Mouse (Mus musculus) lung, embryonic 16.5 days (tissue): ENCODE data around the gene Coq10b. TPM values are rescaled to one million over a fixed set of nuclear protein-coding genes. Genes with fewer than 3 reads are reported as not detected.
A peak's percentile ranks its signal among the peaks of the same experiment; 100 is the strongest.

Experiments used
- ATAC-seq: fragments of 200-750 bp; cut with Nextera tagmentation; 2 replicates; pipeline ENCODE4 v1.8.0; 2017; ENCODE audit warnings: low read depth, mild to moderate bottlenecking, moderate library complexity
- H3K27ac ChIP-seq: fragments of 300-500 bp; sonication (generic); 2 replicates; pipeline ENCODE4 v1.5.1; 2014; ENCODE audit warnings: mild to moderate bottlenecking, control low read depth, low read length
- H3K27me3 ChIP-seq: fragments of 300-500 bp; sonication (generic); 2 replicates; pipeline ENCODE4 v1.6.1; 2014; ENCODE audit warnings: low read depth, low read length, mixed read lengths; ENCODE audit not compliant: control insufficient read depth, insufficient read depth
- H3K36me3 ChIP-seq: fragments of 300-500 bp; sonication (generic); 2 replicates; pipeline ENCODE4 v1.6.1; 2014; ENCODE audit warnings: low read length; ENCODE audit not compliant: control insufficient read depth, insufficient read depth
- H3K4me1 ChIP-seq: fragments of 300-500 bp; sonication (generic); replicated peaks from 2 replicates; pipeline ENCODE4 v1.6.1; 2014; ENCODE audit warnings: low read length, mixed read lengths; ENCODE audit not compliant: control insufficient read depth, insufficient read depth
- H3K4me2 ChIP-seq: fragments of 300-500 bp; sonication (generic); 2 replicates; pipeline ENCODE4 v1.6.1; 2014; ENCODE audit warnings: low read depth, low read length, control low read depth
- H3K4me3 ChIP-seq: fragments of 300-500 bp; sonication (generic); 2 replicates; pipeline ENCODE4 v1.5.1; 2014; ENCODE audit warnings: mild to moderate bottlenecking, low read length, control low read depth
- H3K9ac ChIP-seq: fragments of 300-500 bp; sonication (generic); 2 replicates; pipeline ENCODE4 v1.6.1; 2014; ENCODE audit warnings: low read length, control low read depth
- H3K9me3 ChIP-seq: fragments of 300-500 bp; sonication (generic); 2 replicates; pipeline ENCODE4 v1.6.1; 2016; ENCODE audit warnings: low read length; ENCODE audit not compliant: control insufficient read depth
- WGBS: fragments of 180-500 bp; shearing (Covaris S2); extraction: QIAGEN DNeasy Blood & Tissue Kit; methylation state at CpG from one replicate; pipeline ENCODE4 v1.1.7; 2014; 5-methylcytosine and 5-hydroxymethylcytosine counted together
- polyA plus RNA-seq: library from polyadenylated mRNA; unstranded; fragments of >200 nt; fragmentation: Nextera tagmentation; extraction: Ambion mirVana; gene quantifications from 2 replicates; pipeline ENCODE4 v1.2.1, GENCODE M21; 2015

Coq10b gene
- polyA plus RNA-seq, 1 experiment from 2014 or later = 18.0 TPM

DNA sequence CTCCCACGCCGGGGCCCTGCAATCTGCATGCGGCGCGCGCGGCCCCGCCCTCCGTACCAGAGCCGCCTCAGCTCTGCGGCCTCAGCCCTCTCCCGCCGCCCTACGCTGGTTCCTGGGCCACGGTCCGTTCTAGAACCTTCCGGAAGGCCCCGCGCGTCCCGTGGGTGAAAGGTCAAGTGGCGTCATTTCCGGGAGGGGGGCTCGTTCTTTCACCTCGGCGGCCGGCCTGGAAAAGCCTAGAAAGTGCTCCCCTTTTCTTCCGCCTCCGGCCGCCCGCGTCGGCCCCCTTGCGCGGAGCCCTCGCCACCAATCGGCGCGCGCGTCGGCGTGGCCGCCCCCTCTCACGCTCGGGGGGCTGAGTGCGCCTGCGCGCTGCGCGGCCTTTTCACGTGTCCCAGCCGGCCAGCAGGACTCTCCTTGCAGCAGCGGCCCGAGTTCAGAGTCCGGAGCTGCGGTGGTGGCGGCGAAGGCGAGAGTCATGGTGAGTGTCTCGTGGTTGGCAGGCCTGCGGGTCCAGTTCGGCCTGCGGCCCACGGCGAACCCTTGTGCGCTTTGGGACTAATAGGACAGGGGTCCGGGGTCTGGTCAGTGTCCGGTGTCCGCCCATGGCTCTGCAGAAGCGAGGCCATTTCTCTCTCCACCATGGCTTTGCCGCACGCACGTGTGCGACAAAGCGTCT, 35.5 kb downstream of the Coq10b start, which contains the start of the genes Hspe1 and Hspd1:
TSS of gene Hspe1 (plus strand) at position 201 of the 679 bp plus-strand sequence.
TSS of gene Hspd1 (minus strand) at position 312 of the 679 bp plus-strand sequence.
- under 1% methylated on average over 66 of the region's 76 CpGs for WGBS
- peak within 1 kb of the TSS; percentile 96 for H3K9ac ChIP-seq
- H3K4me3 ChIP-seq = peak within 1 kb of the TSS; percentile 99
- H3K9me3 ChIP-seq = no peaks in the 10 kb centered on the region
- no peaks in the 10 kb centered on the region for H3K27me3 ChIP-seq
- peaks cover 25% of the 10 kb centered on the region for H3K4me1 ChIP-seq
- ATAC-seq = peak; percentile 96
- H3K4me2 ChIP-seq = peak within 1 kb of the TSS; percentile 87
- H3K36me3 ChIP-seq = peaks cover 19% of the 10 kb centered on the region
- H3K27ac ChIP-seq = peak within 1 kb of the TSS; percentile 97

DNA sequence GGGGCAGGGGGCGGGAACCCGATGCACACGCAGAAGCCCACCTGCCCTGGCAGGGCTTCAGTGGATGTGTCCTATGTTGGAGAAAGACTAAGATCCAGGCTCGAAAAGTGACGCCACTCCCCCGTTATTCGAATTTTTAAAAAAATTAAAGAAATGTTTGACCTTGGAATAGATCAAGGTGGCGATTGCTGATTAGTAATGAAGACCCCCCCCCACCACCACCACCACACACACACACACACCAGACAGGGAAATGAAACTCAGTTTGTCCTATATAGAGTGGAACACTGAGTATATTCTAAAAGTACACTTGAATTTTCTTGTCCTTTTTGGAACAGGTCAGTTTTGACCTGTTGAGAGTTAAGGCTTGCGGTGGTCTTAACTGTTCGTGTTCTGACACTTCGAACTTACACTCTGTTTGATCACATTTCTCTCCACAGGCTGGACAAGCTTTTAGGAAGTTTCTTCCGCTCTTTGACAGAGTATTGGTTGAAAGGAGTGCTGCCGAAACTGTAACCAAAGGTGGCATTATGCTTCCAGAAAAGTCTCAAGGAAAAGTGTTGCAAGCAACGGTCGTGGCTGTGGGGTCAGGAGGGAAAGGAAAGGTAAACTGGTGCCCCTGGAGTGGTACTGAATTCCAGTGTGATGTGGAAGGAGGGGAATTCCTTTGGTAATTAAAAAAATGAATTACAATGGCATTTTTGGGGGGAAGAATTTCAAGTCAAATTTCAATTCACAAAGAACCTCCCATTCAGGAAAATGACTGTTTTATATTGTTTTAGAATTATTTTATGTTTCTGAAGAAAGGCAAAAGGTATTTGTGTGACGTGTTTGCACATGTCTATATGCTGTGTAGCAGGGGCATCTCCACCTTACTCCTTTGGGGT, 36.3 kb downstream of the Coq10b start:
- ATAC-seq = no peak
- H3K27me3 ChIP-seq = no peaks in the 10 kb centered on the region
- H3K36me3 ChIP-seq = peaks cover 12% of the 10 kb centered on the region
- H3K4me2 ChIP-seq = peak overlapping the region; percentile 87
- H3K27ac ChIP-seq = peak overlapping the region; percentile 97
- no peaks in the 10 kb centered on the region for H3K9me3 ChIP-seq
- 4% methylated on average over 16 of the region's 16 CpGs for WGBS
- peak overlapping the region; percentile 99 for H3K4me3 ChIP-seq
- H3K4me1 ChIP-seq = peaks cover 25% of the 10 kb centered on the region
- H3K9ac ChIP-seq = peak overlapping the region; percentile 96

DNA sequence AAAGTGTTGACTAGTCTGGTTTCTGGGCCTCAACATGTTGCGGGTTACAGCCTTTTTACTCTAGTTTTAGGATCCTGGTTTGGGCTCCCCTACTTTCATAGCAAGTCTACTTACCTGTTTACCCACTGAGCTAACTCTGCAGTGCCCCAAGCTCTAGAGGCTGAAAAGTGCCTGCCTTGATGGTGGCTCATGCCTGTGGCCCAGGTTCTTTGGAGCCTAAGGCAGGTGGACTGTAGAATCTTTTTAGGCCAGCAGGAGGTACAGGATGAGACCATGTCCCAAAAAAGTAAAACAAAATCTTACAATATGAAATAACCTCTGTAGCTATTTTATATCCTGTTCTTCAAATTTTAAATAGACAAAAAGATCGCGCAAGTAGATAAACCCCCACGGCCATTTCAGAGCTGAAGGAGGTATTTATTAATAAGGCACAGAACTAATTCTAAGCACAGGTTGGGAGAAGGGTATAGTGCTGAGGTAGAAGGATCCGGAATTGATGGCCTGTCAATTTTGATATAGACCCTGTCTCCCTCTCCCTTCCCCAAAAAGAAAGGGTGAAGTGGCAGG, 37.0 kb downstream of the Coq10b start:
- ATAC-seq = no peak
- peak overlapping the region; percentile 25; the same call in 1 of the 2 replicates for H3K9ac ChIP-seq
- peak overlapping the region; percentile 87 for H3K4me2 ChIP-seq
- no peaks in the 10 kb centered on the region for H3K9me3 ChIP-seq
- H3K27ac ChIP-seq = peak overlapping the region; percentile 31; the same call in 1 of the 2 replicates
- H3K4me1 ChIP-seq = peaks cover 23% of the 10 kb centered on the region
- H3K27me3 ChIP-seq = no peaks in the 10 kb centered on the region
- peaks cover 9% of the 10 kb centered on the region for H3K36me3 ChIP-seq
- 70% methylated on average over 5 of the region's 5 CpGs for WGBS
- H3K4me3 ChIP-seq = peak overlapping the region; percentile 99

DNA sequence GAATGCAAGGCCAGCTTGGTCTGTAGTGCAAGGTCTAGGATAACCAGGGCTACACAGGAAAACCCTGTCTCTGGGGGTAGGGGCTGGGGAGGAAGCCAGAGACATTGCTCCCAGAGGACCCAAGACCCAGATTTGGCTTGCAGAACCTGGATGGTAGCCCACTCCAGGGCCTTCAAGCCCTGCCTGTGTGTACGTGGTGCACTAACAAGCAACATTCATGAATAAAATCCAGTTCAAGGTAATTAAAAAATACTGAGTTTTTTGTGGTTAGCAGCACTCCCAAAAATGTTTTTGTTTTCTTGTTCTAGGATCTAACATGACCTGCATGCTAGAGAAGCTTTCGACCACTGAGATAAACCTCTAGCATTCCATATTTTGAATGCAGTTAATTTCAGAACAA, 39.5 kb downstream of the Coq10b start:
- Histone ChIP-seq H3K9me3 (no peaks in the 10 kb centered on the region), H3K27ac (no peak overlapping the region), H3K36me3 (peaks cover 9% of the 10 kb centered on the region), H3K4me3 (no peak overlapping the region), H3K9ac (no peak overlapping the region), H3K27me3 (no peaks in the 10 kb centered on the region), H3K4me1 (peaks cover 12% of the 10 kb centered on the region), H3K4me2 (no peak overlapping the region)
- no peak for ATAC-seq
- WGBS = 84% methylated on average over 2 of the region's 2 CpGs

DNA sequence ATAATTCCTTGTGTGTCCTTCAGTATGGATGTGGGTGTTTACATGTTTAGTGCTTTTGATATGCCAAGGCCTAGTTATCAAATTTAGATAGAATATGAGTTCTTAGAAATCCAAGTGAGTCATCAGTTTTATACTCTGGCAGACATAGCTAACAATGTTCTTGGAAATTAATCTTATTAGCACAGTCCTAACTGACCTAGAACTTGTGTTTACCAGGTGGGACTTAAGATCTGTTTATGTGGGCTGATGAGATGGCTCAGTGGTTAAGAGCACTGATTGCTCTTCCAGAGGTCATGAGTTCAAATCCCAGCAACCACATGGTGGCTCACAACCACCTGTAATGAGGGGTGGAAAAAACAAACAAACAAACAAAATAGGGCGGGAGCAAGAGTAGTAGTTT, 39.9 kb downstream of the Coq10b start:
- ATAC-seq = no peak
- Histone ChIP-seq H3K27me3 (no peaks in the 10 kb centered on the region), H3K4me2 (no peak overlapping the region), H3K27ac (no peak overlapping the region), H3K4me1 (peaks cover 12% of the 10 kb centered on the region), H3K4me3 (no peak overlapping the region), H3K9me3 (no peaks in the 10 kb centered on the region), H3K36me3 (peaks cover 9% of the 10 kb centered on the region), H3K9ac (no peak overlapping the region)
- 63% methylated on average over 1 of the region's 1 CpGs for WGBS

DNA sequence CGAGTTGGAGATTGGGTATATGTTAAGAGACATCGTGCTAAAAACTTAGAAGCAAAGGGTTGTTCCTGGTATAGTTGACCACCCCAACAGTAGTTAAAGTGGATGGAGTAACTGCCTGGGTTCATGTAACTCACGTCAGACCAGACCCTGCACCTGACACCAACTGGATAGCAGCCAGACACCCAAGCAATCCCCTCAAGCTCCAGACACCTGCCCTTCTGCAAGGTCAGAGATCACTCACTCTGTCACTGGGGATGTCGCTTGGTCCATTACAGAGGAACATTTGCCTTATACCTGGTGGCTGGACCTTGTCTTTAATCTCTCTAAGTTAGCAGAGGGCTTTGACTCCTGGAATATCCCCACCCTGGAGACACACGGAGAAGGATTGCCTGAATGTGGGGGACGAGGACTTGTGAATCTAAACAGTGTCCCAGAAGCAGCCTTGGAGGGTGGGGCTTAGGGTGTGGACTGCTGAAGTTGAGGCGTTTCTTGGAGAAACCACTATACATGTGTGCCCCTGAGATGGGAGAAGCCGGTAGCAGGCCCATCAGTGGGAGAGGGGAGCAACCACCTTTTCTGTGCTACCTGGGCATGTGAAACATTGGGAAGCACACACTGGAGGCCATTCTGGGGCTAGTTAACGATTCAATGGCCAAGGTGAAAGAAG, 54.5 kb downstream of the Coq10b start:
- no peak for ATAC-seq
- Histone ChIP-seq H3K9me3 (no peaks in the 10 kb centered on the region), H3K4me2 (no peak overlapping the region), H3K4me1 (no peaks in the 10 kb centered on the region), H3K4me3 (no peak overlapping the region), H3K36me3 (no peaks in the 10 kb centered on the region), H3K9ac (no peak overlapping the region), H3K27me3 (no peaks in the 10 kb centered on the region), H3K27ac (no peak overlapping the region)
- WGBS = 77% methylated on average over 9 of the region's 9 CpGs

DNA sequence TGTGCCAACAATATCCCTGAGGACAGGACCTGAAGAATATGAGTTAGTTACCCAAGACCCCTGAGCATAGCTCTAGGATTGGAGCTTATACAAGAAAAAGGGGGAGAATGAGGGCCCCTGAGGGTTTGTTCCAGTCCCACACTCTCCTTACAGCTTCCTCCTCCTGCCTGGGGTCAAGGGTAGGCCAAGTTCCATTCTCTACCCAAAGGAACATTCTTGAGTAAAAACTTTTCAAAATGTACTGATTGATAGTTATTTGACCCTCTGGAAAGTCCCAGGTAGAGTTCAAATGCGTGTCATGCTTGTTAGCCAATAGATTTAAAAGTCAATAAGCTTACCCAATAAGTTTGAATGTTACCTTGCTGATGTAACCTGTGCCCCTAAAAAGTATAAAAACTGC, 55.1 kb downstream of the Coq10b start:
- no peak overlapping the region for H3K27ac ChIP-seq
- H3K4me3 ChIP-seq = no peak overlapping the region
- no peaks in the 10 kb centered on the region for H3K4me1 ChIP-seq
- no peak overlapping the region for H3K4me2 ChIP-seq
- 76% methylated on average over 1 of the region's 1 CpGs for WGBS
- no peak for ATAC-seq
- no peaks in the 10 kb centered on the region for H3K9me3 ChIP-seq
- H3K27me3 ChIP-seq = no peaks in the 10 kb centered on the region
- no peak overlapping the region for H3K9ac ChIP-seq
- no peaks in the 10 kb centered on the region for H3K36me3 ChIP-seq

DNA sequence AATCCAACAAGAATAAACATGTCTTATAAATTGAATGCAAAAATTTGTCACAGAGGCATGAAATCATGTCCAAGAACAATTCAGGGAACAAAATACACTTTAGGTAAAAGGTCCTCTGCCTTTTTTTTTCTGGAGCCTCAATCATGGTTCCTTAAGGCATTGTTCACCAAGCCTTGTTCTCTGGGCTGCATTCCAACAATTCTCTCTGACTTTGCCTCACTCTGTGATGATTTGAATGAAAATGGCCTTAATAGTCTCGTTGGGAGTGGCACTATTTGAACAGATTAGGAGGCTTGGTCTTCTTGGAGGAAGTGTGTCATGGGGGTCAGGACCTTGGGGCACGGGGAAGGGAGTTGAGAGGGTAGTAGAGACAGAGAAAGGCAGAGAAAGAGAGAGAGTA, 55.9 kb downstream of the Coq10b start:
- no peak for ATAC-seq
- H3K36me3 ChIP-seq = no peaks in the 10 kb centered on the region
- no peak overlapping the region for H3K4me3 ChIP-seq
- no peaks in the 10 kb centered on the region for H3K4me1 ChIP-seq
- H3K9me3 ChIP-seq = no peaks in the 10 kb centered on the region
- H3K9ac ChIP-seq = no peak overlapping the region
- H3K27ac ChIP-seq = no peak overlapping the region
- H3K27me3 ChIP-seq = no peaks in the 10 kb centered on the region
- H3K4me2 ChIP-seq = no peak overlapping the region
- 49% methylated on average over 2 of the region's 2 CpGs for WGBS
